Mouse (Mus musculus) 3T3-L1 (cell line): Measurements from ENCODE around the gene Ints1.

ENCODE experiments used
- DNase-seq: peaks from one replicate; pipeline ENCODE4 v3.0.0-alpha.2; 2015; ENCODE audit warnings: low read depth, low spot score

Ints1 gene

DNA sequence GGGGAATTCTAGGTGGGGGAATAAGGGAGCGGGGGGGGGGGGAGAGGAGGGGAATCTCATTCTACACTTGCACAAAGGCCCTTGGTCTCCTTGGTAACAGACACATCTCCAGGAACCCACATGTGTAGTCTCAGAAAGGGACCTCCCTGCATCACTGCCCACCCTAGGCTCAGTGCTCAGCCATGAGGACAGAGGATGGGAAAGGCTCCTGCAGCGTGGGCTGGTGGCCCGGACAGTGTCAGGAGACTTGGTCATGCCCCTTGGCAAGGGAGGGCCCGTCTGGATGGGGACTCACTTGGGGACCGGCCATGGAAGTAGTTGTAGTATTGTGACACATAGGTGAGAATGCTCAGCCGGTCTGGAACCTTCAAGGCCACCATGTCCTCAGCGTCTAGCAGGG, 56.5 kb downstream of the Ints1 start:
- DNase-seq, result no peak

DNA sequence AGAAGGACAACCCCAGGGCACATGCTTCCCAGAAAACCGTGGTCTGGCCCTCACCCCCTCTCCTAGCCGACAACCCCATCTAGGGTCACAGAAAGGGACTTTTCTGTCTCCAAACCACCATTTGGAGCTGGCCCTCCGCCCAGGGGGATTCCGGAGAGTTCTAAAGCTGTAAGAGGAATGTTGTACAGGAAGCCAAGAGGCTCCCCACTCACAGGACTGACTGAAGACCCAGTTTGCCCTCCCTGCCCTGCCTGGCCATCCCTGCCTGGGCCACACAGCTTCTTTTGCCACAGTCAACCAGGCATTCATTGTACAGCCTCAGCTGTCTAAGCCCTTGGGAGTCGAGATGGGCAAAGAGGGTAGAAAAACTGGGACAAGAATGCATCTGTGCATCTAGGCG, 56.9 kb downstream of the Ints1 start:
- peak; percentile 55 for DNase-seq

DNA sequence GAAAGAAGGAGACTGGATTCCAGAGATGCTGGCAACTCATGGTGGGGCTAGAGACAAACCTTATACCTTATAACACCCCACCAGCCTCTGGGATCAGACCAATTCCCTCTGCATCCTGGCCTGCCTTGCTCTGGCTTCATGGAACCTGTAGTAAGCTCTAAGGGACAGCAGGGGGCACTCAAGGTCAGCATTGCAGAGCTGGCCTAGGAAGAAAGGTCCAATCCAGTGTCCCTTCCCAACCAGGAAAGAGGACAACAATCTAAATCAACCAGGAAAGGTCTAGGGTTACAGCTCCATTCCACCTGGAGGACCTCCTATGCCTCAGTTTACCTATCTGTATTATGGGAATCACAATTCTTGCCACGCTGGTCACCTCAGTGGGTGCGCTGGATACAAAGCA, 57.8 kb downstream of the Ints1 start:
- DNase-seq, result peak; percentile 82

DNA sequence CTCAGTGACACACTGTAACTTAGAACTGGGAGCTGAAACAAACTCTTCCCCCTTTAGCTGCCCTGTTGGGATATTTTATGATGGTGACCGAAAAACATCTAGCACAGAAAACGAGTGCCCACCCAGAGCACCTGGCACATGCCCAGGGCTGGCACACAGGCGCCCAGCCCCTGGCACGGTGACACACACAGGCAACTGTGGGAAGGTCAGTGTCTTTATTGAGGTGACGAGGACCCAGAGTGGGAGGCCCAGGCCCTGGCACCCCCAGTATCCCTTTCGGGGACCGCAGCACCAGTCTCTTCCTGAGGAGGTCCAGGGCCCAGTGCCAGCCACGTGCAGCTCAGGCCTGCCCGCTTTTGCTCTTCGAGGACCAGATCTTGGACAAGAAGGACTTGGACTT, 69.0 kb downstream of the Ints1 start:
- no peak for DNase-seq

DNA sequence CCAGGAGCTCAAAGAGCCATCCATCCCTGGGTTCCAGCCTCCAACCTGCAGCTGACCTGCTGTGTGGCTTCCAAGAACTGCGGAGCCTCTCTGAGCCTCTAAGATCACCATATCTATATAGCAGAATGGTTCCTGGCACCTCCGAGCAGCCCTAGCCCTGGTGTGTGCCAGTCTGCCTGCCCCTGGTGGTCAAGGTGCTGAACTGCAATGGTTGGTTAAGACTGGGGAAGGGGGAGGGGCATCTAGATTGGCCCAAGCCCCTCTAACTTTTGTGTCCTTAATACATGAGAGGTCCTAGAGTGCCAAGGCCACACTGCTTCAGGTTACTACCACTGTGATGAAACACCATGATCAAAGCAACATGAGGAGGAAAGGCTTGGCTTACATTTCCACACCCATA, 72.6 kb downstream of the Ints1 start:
- peak; percentile 45 for DNase-seq

DNA sequence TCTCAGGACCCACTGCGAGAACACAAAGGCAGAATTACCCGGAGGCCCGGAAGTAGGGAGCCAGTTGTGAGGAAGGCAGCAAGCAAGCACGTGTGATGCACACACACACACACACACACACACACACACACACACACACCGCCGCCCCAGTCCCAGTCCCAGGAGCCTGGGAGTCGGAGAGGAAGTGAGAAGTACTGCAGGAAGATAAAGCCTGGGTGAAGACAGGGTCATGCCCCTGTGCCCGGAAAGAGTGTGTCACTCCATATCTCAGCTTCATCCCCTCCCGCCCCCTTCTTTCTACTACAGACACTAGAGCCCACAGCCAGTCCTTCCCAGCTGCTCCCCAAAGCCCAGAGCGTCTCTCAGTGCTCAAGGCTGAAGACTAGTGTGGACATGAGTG, 73.2 kb downstream of the Ints1 start:
- no peak for DNase-seq
